Mouse (Mus musculus) kidney, adult 2 months (tissue): ENCODE results near the gene Arap2. TPM values are rescaled to one million over a fixed set of nuclear protein-coding genes. Genes with fewer than 3 reads are reported as not detected.

Experiments
- DNase-seq: peaks from one replicate; pipeline ENCODE4 v3.0.0; 2021
- H3K27ac ChIP-seq: fragments of 200-500 bp; 2 replicates; pipeline ENCODE4 v1.5.1; 2012; ENCODE audit warnings: low read depth, low read length, control low read depth, inconsistent platforms; ENCODE audit not compliant: insufficient read depth
- H3K27me3 ChIP-seq: fragments of 200-500 bp; replicated peaks from 2 replicates; pipeline ENCODE4 v1.6.1; 2012; ENCODE audit warnings: mild to moderate bottlenecking, moderate library complexity, low read length, inconsistent platforms; ENCODE audit not compliant: control insufficient read depth, insufficient read depth
- H3K36me3 ChIP-seq: fragments of 200-500 bp; 2 replicates; pipeline ENCODE4 v1.6.1; 2012; ENCODE audit warnings: mild to moderate bottlenecking, moderate library complexity, low read length, inconsistent platforms; ENCODE audit not compliant: control insufficient read depth, insufficient read depth
- H3K4me1 ChIP-seq: fragments of 200-500 bp; 2 replicates; pipeline ENCODE4 v1.6.1; 2011; ENCODE audit warnings: low read length; ENCODE audit not compliant: control insufficient read depth, insufficient read depth
- H3K4me3 ChIP-seq: fragments of 200-500 bp; 2 replicates; pipeline ENCODE4 v1.5.1; 2011; ENCODE audit warnings: mild to moderate bottlenecking, low read depth, low read length, control low read depth; ENCODE audit not compliant: insufficient read depth
- CTCF ChIP-seq: fragments of 200-500 bp; conservative IDR thresholded peaks from 2 replicates; pipeline ENCODE4 v1.5.1; 2011; ENCODE audit warnings: low read depth, mild to moderate bottlenecking, control low read depth, low read length, moderate library complexity, mixed read lengths; ENCODE audit not compliant: insufficient read depth, insufficient read length
- POLR2A ChIP-seq: fragments of 200-500 bp; IDR thresholded peaks from one replicate; pipeline ENCODE4 v1.6.1; 2011; ENCODE audit warnings: low read depth, low read length, control low read depth
- WGBS: fragments of 180-500 bp; shearing (Covaris S2); methylation state at CpG from one replicate; pipeline ENCODE4 v1.1.7; 2018; 5-methylcytosine and 5-hydroxymethylcytosine counted together
- polyA plus RNA-seq: library from polyadenylated mRNA; depleted of rRNA; stranded (reverse); fragments of >200 nt; gene quantifications from 2 replicates; pipeline ENCODE4 v1.2.3, GENCODE M21; 2012

The Arap2 gene
- polyA plus RNA-seq, 1 experiment: 6.6 TPM

DNA sequence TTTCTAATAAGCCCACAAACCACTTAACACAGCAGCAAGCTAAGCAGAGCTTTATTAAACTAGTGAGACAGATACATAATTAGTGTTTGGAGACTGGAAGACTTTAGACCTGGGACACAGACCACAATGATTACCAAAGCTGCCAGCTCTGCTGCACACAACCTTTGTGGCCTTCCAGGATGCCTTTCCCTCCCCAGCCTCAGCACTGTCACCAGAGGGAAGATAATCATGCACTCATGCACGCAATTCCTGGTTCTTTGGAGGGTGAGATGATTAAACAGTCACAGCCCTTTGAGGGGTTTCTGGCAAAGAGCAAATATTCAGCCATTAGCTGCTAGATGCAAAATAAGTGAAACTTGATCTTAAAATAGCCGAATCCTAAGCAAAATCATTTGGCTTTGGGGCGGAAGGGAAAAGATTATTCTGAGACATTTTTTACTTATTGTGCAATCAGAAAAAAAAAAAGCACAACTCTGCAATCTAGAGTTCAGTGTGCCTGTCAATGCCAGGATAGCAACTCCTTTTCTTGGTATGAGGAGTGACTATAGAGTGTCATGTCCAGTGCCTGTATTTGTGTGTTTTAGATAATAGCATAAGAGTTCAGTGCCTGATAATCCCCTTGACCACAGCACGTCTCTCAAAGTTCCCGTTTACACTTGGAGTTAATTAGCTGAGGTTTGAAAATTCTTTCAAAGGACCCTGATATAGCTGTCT, 5.0 kb downstream of the Arap2 start:
- peak; percentile 63 for DNase-seq
- no peak for TF ChIP-seq CTCF
- no peak for TF ChIP-seq POLR2A
- H3K4me3 ChIP-seq: no peak overlapping the region
- WGBS: 56% methylated on average over 5 of the region's 5 CpGs
- no peaks in the 10 kb centered on the region for H3K36me3 ChIP-seq
- H3K4me1 ChIP-seq: peaks cover 15% of the 10 kb centered on the region; the same call in 1 of the 2 replicates
- no peak overlapping the region for H3K27ac ChIP-seq
- no peaks in the 10 kb centered on the region for H3K27me3 ChIP-seq

DNA sequence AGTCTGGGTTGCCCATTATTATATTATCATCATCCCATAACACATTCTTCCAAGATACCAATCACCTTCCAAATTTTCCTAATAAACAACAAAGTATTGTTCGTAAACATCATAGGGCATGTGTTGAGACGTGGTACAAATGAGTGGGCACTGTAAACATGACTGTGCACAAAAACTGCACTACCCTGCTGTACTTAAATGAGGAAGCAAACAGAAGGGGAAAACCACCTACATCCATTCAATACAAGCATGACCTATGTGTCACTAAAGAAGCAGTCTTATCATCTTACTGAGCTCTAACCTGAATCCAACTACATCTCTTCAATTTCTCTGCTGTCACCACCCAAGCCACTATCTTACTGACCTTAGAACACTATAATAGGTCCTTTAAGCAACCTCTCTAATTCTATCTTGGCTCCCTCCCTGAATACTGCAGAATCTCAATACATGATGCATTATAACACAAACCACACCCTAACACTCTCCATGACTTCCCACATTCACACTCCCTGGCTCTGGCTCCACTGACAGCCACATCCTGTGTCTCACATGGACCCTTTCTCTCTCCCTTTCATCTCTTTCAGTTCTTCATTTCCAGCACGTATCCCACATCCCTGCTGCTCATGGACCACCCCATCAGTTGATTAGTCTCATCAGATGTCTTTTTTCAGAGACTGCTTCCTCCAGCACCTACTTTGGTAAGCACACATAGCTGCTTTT, 10.0 kb downstream of the Arap2 start:
- Histone ChIP-seq H3K4me1 (peaks cover 8% of the 10 kb centered on the region; the same call in 1 of the 2 replicates), H3K36me3 (no peaks in the 10 kb centered on the region), H3K27me3 (no peaks in the 10 kb centered on the region), H3K27ac (no peak overlapping the region), H3K4me3 (no peak overlapping the region)
- TF ChIP-seq POLR2A (no peak), CTCF (no peak)
- no peak for DNase-seq
- 86% methylated on average over 3 of the region's 3 CpGs for WGBS

DNA sequence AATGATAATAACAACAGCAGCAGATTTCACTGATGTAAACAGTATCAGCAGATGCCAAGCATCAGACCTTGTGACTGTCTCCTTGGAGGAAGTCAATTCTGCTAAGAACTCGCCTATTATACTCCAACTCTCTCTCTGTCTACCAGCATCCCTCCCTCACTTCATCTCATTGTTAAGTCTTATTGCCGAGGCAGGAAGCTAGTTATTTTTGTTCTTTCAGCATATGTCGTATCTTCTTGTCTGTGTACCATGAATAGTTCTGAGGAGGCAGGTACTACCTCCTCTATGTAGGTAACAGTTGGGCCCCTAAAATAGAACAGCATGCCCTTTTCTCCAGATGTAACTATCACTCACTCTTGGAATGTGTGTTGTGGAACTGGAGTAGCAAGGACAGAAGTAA, 13.0 kb downstream of the Arap2 start:
- Histone ChIP-seq H3K4me3 (no peak overlapping the region), H3K27me3 (no peaks in the 10 kb centered on the region), H3K4me1 (no peaks in the 10 kb centered on the region; the same call in 1 of the 2 replicates), H3K27ac (no peak overlapping the region), H3K36me3 (no peaks in the 10 kb centered on the region)
- DNase-seq: no peak
- 69% methylated on average over 3 of the region's 3 CpGs for WGBS
- TF ChIP-seq POLR2A: no peak

DNA sequence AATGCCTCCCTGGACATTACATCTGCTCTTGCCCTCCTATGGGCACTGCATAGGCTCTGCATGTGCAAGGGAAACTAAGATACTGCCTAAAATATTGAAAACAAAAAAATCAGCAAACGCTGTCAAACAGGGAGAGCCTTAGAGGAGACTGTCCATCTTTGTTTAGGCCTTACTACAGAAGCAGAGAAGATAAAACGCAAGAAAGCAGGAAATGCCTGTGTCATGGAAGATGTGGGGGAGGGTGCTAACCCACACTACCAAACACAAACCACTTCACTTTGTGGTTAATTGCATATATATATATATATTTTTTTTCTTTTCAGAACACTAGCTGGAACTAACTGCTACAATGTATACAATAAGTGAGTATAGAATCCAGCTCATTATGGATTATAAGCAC, 14.3 kb downstream of the Arap2 start:
- Histone ChIP-seq H3K36me3 (no peaks in the 10 kb centered on the region), H3K27me3 (no peaks in the 10 kb centered on the region), H3K4me3 (no peak overlapping the region), H3K4me1 (no peaks in the 10 kb centered on the region; the same call in 1 of the 2 replicates), H3K27ac (no peak overlapping the region)
- 62% methylated on average over 2 of the region's 2 CpGs for WGBS
- TF ChIP-seq POLR2A: no peak
- no peak for TF ChIP-seq CTCF
- no peak for DNase-seq

DNA sequence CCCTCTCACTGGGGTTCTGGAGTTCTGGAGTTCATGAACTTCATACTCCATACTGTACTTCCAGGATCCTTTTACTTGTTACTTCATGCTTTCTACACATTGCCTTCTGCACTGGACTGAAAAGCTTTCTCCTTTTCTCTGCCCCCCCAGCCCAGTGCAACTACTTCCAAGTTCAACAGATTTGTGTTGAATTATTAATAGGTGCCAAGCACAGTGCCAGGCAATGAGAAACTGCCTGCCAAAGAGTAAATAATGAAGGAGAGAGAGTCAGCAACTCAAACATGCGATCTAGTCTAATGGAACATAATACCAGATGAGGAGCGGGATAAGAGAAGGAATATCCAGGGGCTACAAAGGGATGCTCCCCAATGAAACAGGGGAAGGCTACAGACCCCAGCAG, 17.8 kb downstream of the Arap2 start:
- WGBS: 57% methylated on average over 2 of the region's 2 CpGs
- DNase-seq: peak; percentile 78
- TF ChIP-seq POLR2A (no peak), CTCF (no peak)

DNA sequence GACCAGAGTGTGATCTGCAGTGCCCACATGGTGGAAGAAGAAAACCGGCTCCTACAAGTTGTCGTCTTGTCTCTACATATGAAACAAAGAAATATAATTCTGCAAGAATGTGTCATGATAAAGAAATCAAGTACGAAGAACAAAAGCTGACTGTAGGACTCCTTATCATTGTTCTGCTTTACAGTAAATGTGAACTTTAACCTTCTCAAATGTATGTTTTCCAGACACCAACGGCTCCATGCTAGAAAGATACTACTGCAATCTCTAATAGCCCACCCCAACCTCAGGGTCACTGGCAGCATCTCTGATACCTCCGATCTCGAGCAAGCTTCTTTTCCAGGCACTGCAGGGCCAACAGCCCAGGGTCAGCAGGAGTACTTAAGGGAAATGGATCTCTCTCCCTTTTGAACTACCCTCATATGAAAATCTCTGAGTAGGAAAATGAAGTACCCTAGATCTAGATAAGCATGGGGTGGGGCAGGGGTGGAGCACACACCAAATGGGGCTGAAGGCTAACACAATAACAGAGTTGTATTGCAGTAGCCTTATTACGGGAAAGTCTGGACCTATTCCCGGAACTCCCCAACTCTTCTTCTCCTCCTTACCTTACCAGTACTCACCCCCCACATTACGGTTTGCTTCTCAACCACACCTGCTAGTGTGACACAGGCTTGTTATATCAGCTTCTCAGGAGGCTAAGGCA, 22.6 kb downstream of the Arap2 start:
- H3K27me3 ChIP-seq: no peaks in the 10 kb centered on the region
- H3K4me1 ChIP-seq: no peaks in the 10 kb centered on the region; the same call in 1 of the 2 replicates
- no peak overlapping the region for H3K4me3 ChIP-seq
- 76% methylated on average over 9 of the region's 9 CpGs for WGBS
- TF ChIP-seq POLR2A (no peak), CTCF (no peak)
- no peaks in the 10 kb centered on the region; the same call in 1 of the 2 replicates for H3K36me3 ChIP-seq
- DNase-seq: no peak
- H3K27ac ChIP-seq: no peak overlapping the region

More for the DNA sequence above, 17.8 kb downstream of the Arap2 start:
- Histone ChIP-seq H3K4me1 (no peaks in the 10 kb centered on the region; the same call in 1 of the 2 replicates), H3K27ac (no peak overlapping the region), H3K4me3 (no peak overlapping the region), H3K36me3 (no peaks in the 10 kb centered on the region), H3K27me3 (no peaks in the 10 kb centered on the region)
